Mouse (Mus musculus): ENCODE measurements around the gene Cdx2. TPM values are rescaled to one million over a fixed set of nuclear protein-coding genes. Genes with fewer than 3 reads are reported as not detected.

Cdx2 gene
- total and polyA plus RNA-seq, 2 experiments from 2014 or later, result not detected

GRCm38 (mm10) chr5:147302141-147302540 lies 4.9 kb downstream of the Cdx2 start:
- DNase-seq (ENCODE audit: low spot score) (no peak), ATAC-seq (no peak)
- no peaks in the 10 kb centered on the region for H3K4me1 ChIP-seq (ENCODE audit: insufficient read depth, low read length)
- no peak overlapping the region for H3K4me3 ChIP-seq (ENCODE audit: low read length)
- H3K9me3 ChIP-seq (ENCODE audit: low read length), result no peaks in the 10 kb centered on the region
- TF ChIP-seq CTCF (IDR thresholded peaks at IDR 0.05; ENCODE audit: low read depth), result no peak
- H3K27me3 ChIP-seq (ENCODE audit: insufficient read depth, low read length), result peaks cover 98% of the 10 kb centered on the region
- no peak overlapping the region for H3K4me2 ChIP-seq (ENCODE audit: low read depth, low read length)
- WGBS, result 10% methylated on average over 8 of the region's 8 CpGs
- no peak overlapping the region for H3K9ac ChIP-seq (replicated peaks; ENCODE audit: low read length)
- H3K36me3 ChIP-seq (ENCODE audit: insufficient read depth, low read length), result no peaks in the 10 kb centered on the region
- no peak overlapping the region for H3K27ac ChIP-seq

GRCm38 (mm10) chr5:147301781-147302070 lies 5.3 kb downstream of the Cdx2 start:
- H3K4me3 ChIP-seq (ENCODE audit: low read length), result no peak overlapping the region
- DNase-seq (ENCODE audit: low spot score), result no peak
- no peak overlapping the region for H3K9ac ChIP-seq (replicated peaks; ENCODE audit: low read length)
- no peaks in the 10 kb centered on the region for H3K4me1 ChIP-seq (ENCODE audit: insufficient read depth, low read length)
- 2% methylated on average over 10 of the region's 10 CpGs for WGBS
- no peak overlapping the region for H3K4me2 ChIP-seq (ENCODE audit: low read depth, low read length)
- ATAC-seq, result no peak
- peaks cover 98% of the 10 kb centered on the region for H3K27me3 ChIP-seq (ENCODE audit: insufficient read depth, low read length)
- H3K27ac ChIP-seq, result no peak overlapping the region
- H3K36me3 ChIP-seq (ENCODE audit: insufficient read depth, low read length), result no peaks in the 10 kb centered on the region
- TF ChIP-seq CTCF (IDR thresholded peaks at IDR 0.05; ENCODE audit: low read depth), result no peak
- H3K9me3 ChIP-seq (ENCODE audit: low read length), result no peaks in the 10 kb centered on the region

- H3K36me3 ChIP-seq (ENCODE audit: insufficient read depth, low read length), result no peaks in the 10 kb centered on the region
- H3K27ac ChIP-seq, result no peak overlapping the region
- no peaks in the 10 kb centered on the region for H3K4me1 ChIP-seq (ENCODE audit: insufficient read depth, low read length)
- peaks cover 94% of the 10 kb centered on the region for H3K27me3 ChIP-seq (ENCODE audit: insufficient read depth, low read length)
- 3% methylated on average over 21 of the region's 21 CpGs for WGBS
- no peak for TF ChIP-seq CTCF (IDR thresholded peaks at IDR 0.05; ENCODE audit: low read depth)
- no peaks in the 10 kb centered on the region for H3K9me3 ChIP-seq (ENCODE audit: low read length)
- DNase-seq (ENCODE audit: low spot score) (no peak), ATAC-seq (no peak)
- no peak overlapping the region for H3K4me2 ChIP-seq (ENCODE audit: low read depth, low read length)
- no peak overlapping the region for H3K9ac ChIP-seq (replicated peaks; ENCODE audit: low read length)
- H3K4me3 ChIP-seq (ENCODE audit: low read length), result no peak overlapping the region
Observed at GRCm38 (mm10) chr5:147300917-147301780, 5.9 kb downstream of the Cdx2 start.

GRCm38 (mm10) chr5:147300001-147300363 lies 7.1 kb downstream of the Cdx2 start:
- Histone ChIP-seq H3K4me1 (ENCODE audit: insufficient read depth, low read length) (no peaks in the 10 kb centered on the region), H3K27ac (no peak overlapping the region), H3K9ac (replicated peaks; ENCODE audit: low read length) (no peak overlapping the region), H3K4me3 (ENCODE audit: low read length) (peak overlapping the region; percentile 4; the same call in 1 of the 2 replicates), H3K36me3 (ENCODE audit: insufficient read depth, low read length) (no peaks in the 10 kb centered on the region), H3K27me3 (ENCODE audit: insufficient read depth, low read length) (peaks cover 90% of the 10 kb centered on the region), H3K4me2 (ENCODE audit: low read depth, low read length) (peak overlapping the region; percentile 28; the same call in 1 of the 2 replicates), H3K9me3 (ENCODE audit: low read length) (no peaks in the 10 kb centered on the region)
- no peak for DNase-seq (ENCODE audit: low spot score)
- ATAC-seq, result no peak
- 2% methylated on average over 4 of the region's 4 CpGs for WGBS
- TF ChIP-seq CTCF (IDR thresholded peaks at IDR 0.05; ENCODE audit: low read depth), result no peak

- Histone ChIP-seq H3K36me3 (ENCODE audit: insufficient read depth, low read length) (no peaks in the 10 kb centered on the region), H3K9ac (replicated peaks; ENCODE audit: low read length) (no peak overlapping the region), H3K27me3 (ENCODE audit: insufficient read depth, low read length) (peaks cover 90% of the 10 kb centered on the region), H3K9me3 (ENCODE audit: low read length) (no peaks in the 10 kb centered on the region), H3K4me1 (ENCODE audit: insufficient read depth, low read length) (no peaks in the 10 kb centered on the region), H3K4me2 (ENCODE audit: low read depth, low read length) (peak overlapping the region; percentile 28), H3K27ac (no peak overlapping the region), H3K4me3 (ENCODE audit: low read length) (peak overlapping the region; percentile 4; the same call in 1 of the 2 replicates)
- DNase-seq (ENCODE audit: low spot score) (peak; percentile 69), ATAC-seq (0 out of 2 replicates have a peak, but pooled peaks have one; percentile 49)
- WGBS, result under 1% methylated on average over 40 of the region's 41 CpGs
- peak; percentile 63 for TF ChIP-seq CTCF (IDR thresholded peaks at IDR 0.05; ENCODE audit: low read depth)
Observed at GRCm38 (mm10) chr5:147299255-147300000, 7.6 kb downstream of the Cdx2 start.

- Histone ChIP-seq H3K4me3 (ENCODE audit: low read length) (no peak overlapping the region), H3K27ac (no peak overlapping the region), H3K4me2 (ENCODE audit: low read depth, low read length) (no peak overlapping the region), H3K9ac (replicated peaks; ENCODE audit: low read length) (no peak overlapping the region), H3K9me3 (ENCODE audit: low read length) (no peaks in the 10 kb centered on the region), H3K4me1 (ENCODE audit: insufficient read depth, low read length) (no peaks in the 10 kb centered on the region), H3K27me3 (ENCODE audit: insufficient read depth, low read length) (peaks cover 90% of the 10 kb centered on the region), H3K36me3 (ENCODE audit: insufficient read depth, low read length) (no peaks in the 10 kb centered on the region)
- TF ChIP-seq CTCF (IDR thresholded peaks at IDR 0.05; ENCODE audit: low read depth), result no peak
- no peak for DNase-seq (ENCODE audit: low spot score)
- WGBS, result 62% methylated on average over 5 of the region's 5 CpGs
- ATAC-seq, result no peak
Observed at GRCm38 (mm10) chr5:147297249-147297648, 9.8 kb downstream of the Cdx2 start.

Measured in hindbrain, postnatal 0 days (tissue).